Mouse (Mus musculus) olfactory bulb, adult 2 months (tissue): ENCODE measurements around the gene Irf9.

Experiments used
- CTCF ChIP-seq: fragments of 200-500 bp; IDR thresholded peaks from 2 replicates; pipeline ENCODE4 v1.5.1; 2012; ENCODE audit warnings: low read depth, mild to moderate bottlenecking, low read length, moderate library complexity; ENCODE audit not compliant: insufficient read depth
- POLR2A ChIP-seq: fragments of 200-500 bp; IDR thresholded peaks from 2 replicates; pipeline ENCODE4 v1.6.1; 2012; ENCODE audit warnings: mild to moderate bottlenecking, low read depth, low read length, moderate library complexity; ENCODE audit not compliant: insufficient read depth

DNA sequence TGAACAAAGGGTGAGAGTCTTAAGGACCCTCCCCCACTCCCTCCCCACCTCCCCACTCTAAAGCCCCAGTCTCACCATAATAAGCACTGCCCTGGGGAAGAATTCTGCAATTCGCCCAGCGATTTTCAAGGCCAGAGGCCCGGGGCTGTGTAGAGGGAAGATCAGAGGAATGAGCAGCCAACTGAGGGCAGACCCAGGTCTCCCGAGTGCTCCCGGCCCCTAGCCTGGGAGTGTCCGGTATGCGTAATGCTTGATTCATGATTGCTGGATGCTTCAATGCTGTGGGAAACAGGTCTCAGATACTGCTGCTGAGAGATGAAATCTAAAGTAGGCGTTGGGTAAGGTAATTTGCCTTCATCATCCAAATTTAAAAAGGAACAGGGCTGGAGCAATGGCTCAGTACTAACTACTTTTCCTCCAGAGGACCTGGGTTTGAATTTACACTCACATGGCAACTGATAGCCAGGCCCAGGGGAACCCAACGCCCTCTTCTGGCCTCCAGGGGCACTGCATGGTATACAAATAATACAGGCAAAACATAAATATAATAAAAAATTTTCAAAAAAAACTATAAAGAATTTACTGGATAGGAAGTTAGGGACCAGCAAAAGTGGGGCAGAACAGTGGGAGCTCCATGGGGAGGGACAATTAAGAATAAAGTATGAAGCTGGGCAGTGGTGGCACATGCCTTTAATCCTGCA lies 21.2 kb upstream of the Irf9 start:
- TF ChIP-seq POLR2A (no peak), CTCF (no peak)
